Mouse (Mus musculus) effector memory CD4-positive, alpha-beta T cell, adult 7 months (primary cell): Measurements from ENCODE around the gene Wdr44. TPM values are rescaled to one million over a fixed set of nuclear protein-coding genes. Genes with fewer than 3 reads are reported as not detected.

Experiments used
- polyA plus RNA-seq: library from polyadenylated mRNA; unstranded; fragments of 100-300 nt; shearing (Covaris generic); gene quantifications from one replicate; pipeline ENCODE4 v1.2.1, GENCODE M21; 2017

Wdr44 gene
- polyA plus RNA-seq: 37.9 TPM

GRCm38 (mm10) chrX:23692722-23693442 lies at the start of gene Wdr44:
TSS of gene Wdr44 (plus strand) at chrX:23693051.

Other genes starting within 250 kb of the Wdr44 start
- not detected for gene Gm4907, start 189.5 kb downstream of the Wdr44 start, polyA plus RNA-seq